Mouse (Mus musculus) C2C12 (cell line): ENCODE measurements at regions not wholly inside any gene's neighbourhood (a gene's known extent, or its start where the extent isn't known, plus 50 kb on each side); places are given as distances from the start of the nearest gene placed in this dataset.

Source experiments
- CEBPB ChIP-seq: IDR thresholded peaks from one replicate; pipeline ENCODE4 v1.6.1; 2011; ENCODE audit warnings: low read depth, mild to moderate bottlenecking, control low read depth, moderate library complexity
- CTCF ChIP-seq: IDR thresholded peaks from one replicate; pipeline ENCODE4 v1.5.1; 2011; ENCODE audit not compliant: control insufficient read depth, insufficient read depth, insufficient read length
- MAX ChIP-seq: IDR thresholded peaks from one replicate; pipeline ENCODE4 v1.6.1; 2011; ENCODE audit warnings: mild to moderate bottlenecking, control low read depth
- MYOD1 ChIP-seq: IDR thresholded peaks from one replicate; pipeline ENCODE4 v1.6.1; 2011; ENCODE audit warnings: low read depth; ENCODE audit not compliant: control insufficient read depth, insufficient read length
- USF1 ChIP-seq: IDR thresholded peaks from one replicate; pipeline ENCODE4 v1.6.1; 2011; ENCODE audit warnings: low read depth, mild to moderate bottlenecking, control low read depth, moderate library complexity

DNA sequence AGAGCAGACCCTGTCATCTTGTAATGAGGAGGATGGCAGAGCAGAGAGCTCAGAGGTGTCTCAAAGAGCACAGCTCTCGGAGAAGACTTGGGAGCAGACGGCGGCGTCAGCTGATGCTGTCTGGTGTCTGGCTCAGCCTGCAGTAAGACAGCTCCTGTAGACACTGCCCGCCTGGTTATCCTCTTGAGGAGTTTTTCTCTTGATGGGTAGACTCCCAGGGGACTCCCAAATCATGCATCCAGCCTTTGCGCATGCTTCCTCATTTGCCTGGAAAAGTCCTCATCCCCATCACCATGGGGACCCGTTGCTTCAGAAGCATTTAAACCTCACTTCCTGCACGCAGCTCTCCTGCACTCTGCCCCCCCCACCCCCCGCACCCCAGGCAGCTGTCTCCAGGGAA is 67.6 kb downstream of the Llph start:
- no peak for TF ChIP-seq MAX
- no peak for TF ChIP-seq CTCF
- TF ChIP-seq CEBPB: no peak
- TF ChIP-seq USF1: no peak
- no peak for TF ChIP-seq MYOD1
